Mouse (Mus musculus) MEL (cell line): Measurements from ENCODE around the gene Jmjd8.

Experiments used
- CHD1 ChIP-seq: IDR thresholded peaks from 2 replicates; pipeline ENCODE4 v1.6.1; 2012; ENCODE audit warnings: low read depth, mild to moderate bottlenecking, inconsistent platforms, low read length, improper control_type of control experiment
- CTCF ChIP-seq, 3 experiments: IDR thresholded peaks in 2 of 3; conservative IDR thresholded peaks in 1 of 3; 2 replicates each; pipeline ENCODE4 v1.5.1; 2011 to 2012; ENCODE audit warnings: low read length in 3 of 3, low read depth in 2 of 3, mild to moderate bottlenecking in 2 of 3, improper control_type of control experiment in 1 of 3, inconsistent platforms in 1 of 3, mixed read lengths in 1 of 3, moderate library complexity in 1 of 3; ENCODE audit not compliant: control insufficient read depth in 1 of 3, insufficient read depth in 1 of 3, poor library complexity in 1 of 3, severe bottlenecking in 1 of 3
- POLR2AphosphoS5 ChIP-seq: IDR thresholded peaks from 2 replicates; pipeline ENCODE4 v1.6.1; 2012; ENCODE audit warnings: low read depth, borderline replicate concordance, mild to moderate bottlenecking, inconsistent platforms, low read length, moderate library complexity, mixed read lengths
- SIN3A ChIP-seq: IDR thresholded peaks from 2 replicates; pipeline ENCODE4 v1.6.1; 2012; ENCODE audit warnings: low read length, improper control_type of control experiment, inconsistent platforms
- SMC3 ChIP-seq: IDR thresholded peaks from 2 replicates; pipeline ENCODE4 v1.6.1; 2011; ENCODE audit warnings: low read depth, low read length, improper control_type of control experiment
- TCF12 ChIP-seq: IDR thresholded peaks from 2 replicates; pipeline ENCODE4 v1.6.1; 2014; ENCODE audit warnings: low read depth, mild to moderate bottlenecking, inconsistent platforms, low read length, improper control_type of control experiment, moderate library complexity
- ZKSCAN1 ChIP-seq: IDR thresholded peaks from 2 replicates; pipeline ENCODE4 v1.6.1; 2012; ENCODE audit warnings: low read depth, mild to moderate bottlenecking, inconsistent platforms, low read length, improper control_type of control experiment, moderate library complexity
- ZMIZ1 ChIP-seq: IDR thresholded peaks from 2 replicates; pipeline ENCODE4 v1.6.1; 2012; ENCODE audit warnings: low read depth, mild to moderate bottlenecking, inconsistent platforms, low read length, improper control_type of control experiment, moderate library complexity
- ZNF384 ChIP-seq: IDR thresholded peaks from 2 replicates; pipeline ENCODE4 v1.6.1; 2012; ENCODE audit warnings: low read depth, mild to moderate bottlenecking, inconsistent platforms, low read length, improper control_type of control experiment

DNA sequence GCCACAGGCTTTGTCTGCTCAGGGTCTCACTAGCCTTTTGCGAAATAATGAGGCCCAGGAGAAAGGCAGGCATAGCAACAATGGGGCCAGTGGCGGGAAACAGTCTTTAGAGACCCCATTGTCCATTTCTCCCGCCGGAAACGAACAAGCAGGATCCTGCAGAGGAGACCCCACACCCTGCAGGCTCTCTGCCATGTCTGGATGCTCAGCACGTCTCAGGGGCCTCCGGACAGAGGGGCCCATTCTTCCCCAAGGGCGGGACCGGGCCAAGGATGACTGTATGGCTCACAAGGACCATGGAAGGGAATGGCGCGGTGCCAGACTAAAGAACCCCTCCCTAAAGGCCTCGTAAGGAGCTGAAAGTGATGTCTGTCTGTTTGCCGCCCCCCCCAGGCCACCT is 34.5 kb upstream of the Jmjd8 start:
- no peak for TF ChIP-seq ZMIZ1
- no peak for TF ChIP-seq CHD1
- no peak for TF ChIP-seq SMC3
- no peak for TF ChIP-seq ZKSCAN1
- no peak for TF ChIP-seq POLR2AphosphoS5
- no peak for TF ChIP-seq TCF12
- no peak for TF ChIP-seq CTCF (IDR thresholded peaks at IDR 0.05 in 2 of 3, conservative IDR thresholded peaks at IDR 0.05 in 1 of 3; ENCODE audit: control insufficient read depth in 1 of 3, insufficient read depth in 1 of 3, low read depth in 2 of 3, low read length in 3 of 3, poor library complexity in 1 of 3, severe bottlenecking in 1 of 3)
- TF ChIP-seq ZNF384: no peak
- TF ChIP-seq SIN3A: no peak
